Mouse (Mus musculus) v-Abl transformed pro-B cells (cell line): Measurements from ENCODE around the gene Ak7.

ENCODE experiments used
- in situ Hi-C, 2 experiments: fragments of 400-800 bp; cut with MboI; formaldehyde crosslinking; loops; one replicate each; pipeline ENCODE4 v1.15.1; 2025; ENCODE audit not compliant: unreplicated experiment in 2 of 2

Gene Ak7

DNA sequence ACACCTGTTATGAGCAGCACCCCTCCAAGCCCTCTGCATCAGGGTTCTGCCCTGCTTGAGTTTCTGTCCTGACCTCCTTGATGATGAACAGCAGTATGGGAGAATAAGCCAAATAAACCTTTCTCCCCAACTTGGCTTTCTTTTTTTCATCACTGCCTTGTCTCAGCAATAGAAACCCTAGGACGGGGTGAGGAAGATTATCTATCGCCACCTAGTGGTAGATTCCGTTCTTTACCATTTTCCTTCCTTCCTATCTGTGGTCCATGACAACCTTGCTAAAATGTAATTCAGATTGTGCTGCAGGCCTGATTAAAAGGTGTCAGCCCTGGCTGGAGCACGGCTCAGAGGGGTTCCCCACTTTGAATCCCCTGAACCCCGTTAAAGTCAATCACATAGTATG lies 16.9 kb downstream of the Ak7 start:
- in situ Hi-C loops = loop anchor here in 1 of 2 experiments (25.0 kb wide), 1 partner anchor 685 kb away; the partner anchor contains the start of gene Glrx5

DNA sequence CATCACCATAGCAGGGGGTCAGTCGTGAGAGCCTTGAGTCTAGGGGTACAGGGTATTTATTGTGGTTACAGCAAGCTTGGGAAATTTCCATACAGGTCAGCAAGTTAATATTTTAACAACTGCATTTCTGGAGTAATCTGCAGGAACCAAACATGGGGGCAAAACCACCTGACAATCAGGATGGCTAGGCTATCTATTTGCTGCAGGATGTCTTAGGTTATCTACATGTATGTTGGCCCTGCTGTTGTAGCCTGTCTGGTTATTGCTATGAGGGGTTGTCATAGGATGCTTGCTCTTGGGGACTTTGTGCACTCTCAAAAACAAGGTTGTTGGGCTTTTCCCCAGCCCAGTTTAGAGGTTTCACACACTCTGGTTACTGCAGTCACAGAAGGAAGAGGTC lies 18.8 kb downstream of the Ak7 start:
- in situ Hi-C loops = loop anchor here (5.0 to 25.0 kb wide), 2 partner anchors 227 to 687 kb away; partner anchors contain the start of gene Glrx5 (in 1 of the 2)

DNA sequence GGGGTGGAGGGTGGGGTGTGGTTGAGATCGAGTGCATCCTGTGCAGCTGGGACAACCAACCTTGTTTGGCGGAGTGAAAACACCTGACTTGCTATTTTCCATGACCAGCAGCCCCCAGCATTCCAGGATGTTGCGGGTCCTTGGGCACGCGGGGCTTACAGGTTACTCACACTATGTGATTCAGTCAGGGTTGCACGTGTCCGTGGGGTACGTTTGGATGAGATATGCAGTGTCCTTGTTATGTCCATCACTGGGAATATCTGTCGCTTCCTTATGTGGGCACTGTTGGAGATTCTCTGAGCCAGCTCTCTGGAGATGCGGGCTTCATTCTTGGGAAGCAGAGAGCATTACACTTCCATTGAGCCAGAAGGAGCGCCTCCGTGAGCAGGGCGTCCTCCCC lies 20.0 kb downstream of the Ak7 start:
- in situ Hi-C loops = loop anchor here in 1 of 2 experiments (5.0 kb wide), 1 partner anchor 228 kb away; no protein-coding TSS in a partner anchor

DNA sequence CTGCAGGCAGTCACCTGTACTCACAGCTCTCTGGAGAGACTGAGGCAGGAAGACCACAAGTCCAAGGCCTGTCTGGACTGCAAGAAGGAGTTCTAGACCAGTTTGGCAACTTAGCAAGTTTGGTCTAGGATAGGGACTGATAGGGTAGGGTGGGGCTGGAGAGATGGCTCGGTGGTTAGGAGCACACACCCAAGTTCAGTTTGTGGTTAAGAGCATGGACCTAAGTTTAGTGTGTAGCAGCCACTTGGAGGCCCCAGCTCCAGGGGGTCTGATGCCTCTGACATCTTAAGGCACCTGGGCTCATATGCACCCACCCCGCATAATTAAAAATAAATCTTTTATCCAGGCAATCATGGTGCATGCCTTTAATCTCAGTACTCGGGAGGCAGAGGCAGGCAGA lies 21.5 kb downstream of the Ak7 start:
- in situ Hi-C loops = loop anchor here in 1 of 2 experiments (5.0 kb wide), 1 partner anchor 230 kb away; no protein-coding TSS in a partner anchor

DNA sequence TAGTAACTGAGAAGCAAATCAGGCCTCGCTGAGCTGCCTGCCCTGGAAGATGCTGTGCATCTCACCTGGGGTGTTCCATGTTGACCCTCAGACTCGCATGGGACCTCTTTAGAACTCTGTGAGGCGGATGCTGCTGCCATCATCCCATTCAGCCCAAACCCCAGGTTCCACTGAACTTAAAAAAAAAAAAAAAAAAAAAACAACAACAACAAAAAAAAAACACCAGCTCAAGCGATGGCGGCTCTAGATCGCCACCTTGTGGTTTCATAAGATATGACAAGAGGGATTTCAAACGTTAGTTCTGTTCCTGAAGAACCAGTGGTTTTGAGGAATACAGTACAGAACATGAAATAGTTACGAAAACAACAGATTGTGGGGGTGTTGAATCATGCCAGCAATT lies 22.2 kb downstream of the Ak7 start:
- in situ Hi-C loops = loop anchor here in 1 of 2 experiments (5.0 kb wide), 1 partner anchor 231 kb away; no protein-coding TSS in a partner anchor

DNA sequence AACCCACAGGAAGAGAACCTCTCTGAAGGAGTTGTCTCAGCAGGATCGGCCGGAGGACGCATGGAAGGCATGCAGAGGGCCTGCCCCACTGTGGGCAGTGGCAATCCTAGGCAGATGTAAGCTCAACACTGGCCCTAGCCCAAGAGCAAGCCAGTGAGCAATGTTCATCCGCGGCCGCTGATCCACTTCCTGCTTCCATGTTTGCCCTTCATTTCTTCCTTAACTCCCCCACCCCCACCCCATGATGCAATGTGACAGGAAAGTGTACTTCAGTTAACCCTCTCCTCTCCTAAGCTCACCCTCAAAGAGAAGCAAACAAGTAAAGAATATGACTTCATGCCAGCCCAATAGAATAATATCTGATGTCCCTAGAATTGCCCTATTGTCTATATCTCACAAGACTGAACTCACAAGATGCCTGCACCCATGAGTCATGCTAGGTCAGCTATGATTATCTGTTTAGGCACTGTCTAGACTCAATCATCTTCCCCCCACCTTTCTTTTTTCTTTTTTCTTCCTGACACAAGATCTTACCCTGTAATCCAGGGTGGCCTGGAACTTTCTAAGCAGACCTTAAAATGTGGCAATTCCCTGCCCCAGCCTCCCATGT lies 25.2 kb downstream of the Ak7 start:
- in situ Hi-C loops = loop anchor here in 1 of 2 experiments (5.0 kb wide), 1 partner anchor 239 kb away; no protein-coding TSS in a partner anchor

DNA sequence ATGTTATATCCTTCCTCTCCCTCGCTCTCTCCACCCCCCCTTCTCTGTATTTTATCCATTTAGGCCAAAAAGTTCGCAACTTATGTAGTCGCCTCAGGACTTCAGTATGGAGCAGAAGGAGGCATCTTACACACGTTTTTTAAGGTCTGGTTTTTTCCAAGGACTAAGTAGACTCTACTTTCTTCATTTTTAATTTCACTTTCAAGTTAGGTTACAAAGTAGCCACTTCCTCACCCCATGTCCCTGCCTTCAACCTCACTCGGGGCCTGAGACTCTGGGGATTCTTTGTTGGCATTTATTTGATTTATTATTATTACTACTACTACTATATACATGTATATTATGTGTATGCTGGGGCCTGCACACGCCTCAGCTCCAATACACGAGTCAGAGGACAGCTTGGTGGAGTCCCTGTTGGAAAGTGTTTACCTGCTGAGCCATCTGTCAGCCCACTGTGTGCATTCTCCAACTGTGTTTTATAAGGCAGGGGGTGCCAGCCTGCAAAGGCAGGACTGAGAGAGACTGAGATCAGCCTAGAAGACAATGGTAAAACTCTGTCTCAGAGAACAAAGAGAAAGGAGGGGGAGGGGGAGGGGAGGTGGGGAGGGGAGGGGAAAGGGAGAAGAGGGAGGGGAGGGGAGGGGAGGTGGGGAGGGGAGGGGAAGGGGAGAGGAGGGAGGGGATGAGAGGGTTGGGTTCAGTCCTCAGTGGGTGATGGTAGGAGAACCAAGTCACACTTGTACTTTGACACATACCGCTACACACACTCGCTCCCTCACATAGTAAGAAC lies 27.8 kb downstream of the Ak7 start:
- in situ Hi-C loops = loop anchor here in 1 of 2 experiments (5.0 kb wide), 1 partner anchor 241 kb away; no protein-coding TSS in a partner anchor

DNA sequence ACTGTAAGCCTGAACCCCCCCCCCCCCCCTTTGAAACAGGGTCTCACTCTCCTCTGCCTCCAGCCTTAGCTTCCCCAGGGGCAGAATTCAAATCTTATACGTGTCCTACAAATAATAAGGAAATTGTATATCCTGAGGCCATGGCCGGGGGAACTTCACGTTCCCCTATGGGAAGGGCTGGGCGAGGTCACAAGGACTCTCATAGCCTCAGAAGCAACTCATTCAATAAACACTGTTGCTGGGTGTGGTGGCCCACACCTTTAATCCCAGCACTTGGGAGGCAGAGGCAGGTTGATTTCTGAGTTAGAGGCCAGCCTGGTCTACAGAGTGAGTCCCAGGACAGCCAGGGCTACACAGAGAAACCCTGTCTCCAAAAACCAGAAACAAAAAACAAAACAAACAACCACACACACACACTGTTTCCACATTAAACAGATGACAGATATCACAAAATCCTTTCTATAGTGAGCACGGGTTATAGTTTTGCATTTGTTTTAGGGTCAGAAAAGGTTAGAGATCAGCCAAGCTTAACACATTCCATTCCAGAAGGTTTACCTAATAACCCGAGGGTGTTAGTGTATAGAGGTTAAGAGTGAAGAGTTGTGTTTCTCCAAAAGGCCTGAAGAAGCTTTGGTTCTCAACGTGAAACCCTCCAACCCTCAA lies 29.6 kb downstream of the Ak7 start:
- in situ Hi-C loops = no loop called here

DNA sequence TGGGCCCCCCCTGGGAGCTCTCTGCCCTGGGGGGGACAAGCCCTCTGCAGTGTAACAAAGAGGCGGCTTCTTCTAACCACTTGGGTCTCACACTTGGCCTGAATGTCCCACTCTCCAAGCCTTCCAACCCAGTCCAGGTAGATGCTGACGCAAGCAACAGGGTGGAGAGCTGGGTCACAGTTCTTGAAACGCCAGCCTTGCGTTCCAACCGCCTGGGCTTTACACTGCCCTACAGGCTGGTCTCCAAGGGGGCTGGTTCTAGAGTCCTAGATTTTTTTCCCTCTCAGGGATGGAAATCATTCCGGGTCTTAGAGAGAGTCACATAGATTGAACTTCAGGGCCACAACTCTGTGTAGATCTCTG lies 30.1 kb downstream of the Ak7 start:
- in situ Hi-C loops = no loop called here

DNA sequence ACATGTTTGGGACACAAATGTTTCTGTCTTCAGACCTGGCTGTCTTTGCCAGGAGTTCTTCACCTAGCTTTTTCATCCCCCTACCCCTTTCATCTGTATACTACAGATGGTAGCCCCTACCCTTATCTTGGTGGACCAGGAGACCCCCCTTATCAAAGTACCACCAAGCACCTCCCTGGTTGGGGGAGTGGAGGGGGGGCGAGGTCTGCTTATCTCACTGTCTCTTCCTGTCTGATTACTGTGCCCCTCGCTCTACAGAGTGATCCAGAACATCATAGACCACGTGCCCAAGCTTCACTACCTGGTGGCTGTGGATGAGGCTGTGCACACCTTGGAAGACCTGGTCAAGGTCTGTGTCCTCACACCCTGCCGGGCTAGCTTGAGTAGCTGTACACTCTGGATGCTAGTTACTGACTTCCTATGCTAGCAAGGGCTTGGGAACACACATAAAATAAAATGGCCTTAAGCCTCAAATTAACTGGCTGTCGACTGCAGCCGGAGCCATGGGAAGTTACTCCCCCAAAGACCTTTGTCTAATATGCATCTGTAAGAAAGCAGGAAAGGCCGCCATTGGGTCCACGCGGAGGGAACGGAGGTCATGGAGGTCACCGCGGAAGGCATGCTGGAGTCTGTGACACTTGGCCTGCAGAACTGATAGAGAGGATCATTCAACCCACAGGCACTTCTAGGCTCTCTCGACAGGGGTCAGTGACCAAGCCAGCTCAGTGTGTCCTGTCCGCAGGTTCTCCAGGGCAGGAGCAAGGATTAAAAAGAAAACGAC lies 32.7 kb downstream of the Ak7 start:
- in situ Hi-C loops = no loop called here

DNA sequence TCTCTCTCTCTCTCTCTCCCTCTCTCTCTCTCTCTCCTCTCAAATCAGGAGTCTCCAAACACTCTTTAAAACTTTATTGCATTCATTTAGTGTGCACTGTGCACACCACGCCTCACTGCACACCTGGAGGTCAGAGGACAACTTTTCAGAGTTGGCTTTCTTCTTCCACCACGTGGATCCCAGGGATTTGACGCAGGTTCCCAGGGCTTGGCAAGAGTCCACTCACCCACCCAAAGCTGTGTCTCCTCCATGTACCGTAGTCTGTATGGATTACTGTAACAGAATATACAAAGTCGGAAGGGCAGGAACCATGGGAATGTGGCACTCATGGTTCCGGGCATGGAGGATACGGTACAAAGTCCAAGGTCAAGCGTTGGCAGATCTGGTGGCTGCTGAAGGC lies 33.9 kb downstream of the Ak7 start:
- in situ Hi-C loops = no loop called here

DNA sequence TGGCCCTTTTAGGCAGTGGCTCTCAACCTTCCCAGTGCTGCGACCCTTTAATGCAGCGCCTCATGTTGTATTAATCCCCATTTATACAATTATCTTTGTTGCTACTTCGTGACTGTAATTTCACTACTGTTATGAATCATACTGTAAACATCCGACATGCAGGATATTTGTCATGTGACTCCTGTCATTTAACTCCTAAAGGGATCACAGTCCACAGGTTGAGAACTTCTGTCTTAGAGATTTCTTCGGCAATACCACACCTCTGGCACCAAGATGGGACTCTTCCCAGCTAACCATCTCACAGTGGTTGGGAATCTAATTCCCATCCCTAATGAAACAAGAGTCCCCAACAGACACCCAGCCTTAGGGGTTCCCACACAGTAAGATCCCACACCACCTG lies 42.3 kb downstream of the Ak7 start:
- in situ Hi-C loops = no loop called here

DNA sequence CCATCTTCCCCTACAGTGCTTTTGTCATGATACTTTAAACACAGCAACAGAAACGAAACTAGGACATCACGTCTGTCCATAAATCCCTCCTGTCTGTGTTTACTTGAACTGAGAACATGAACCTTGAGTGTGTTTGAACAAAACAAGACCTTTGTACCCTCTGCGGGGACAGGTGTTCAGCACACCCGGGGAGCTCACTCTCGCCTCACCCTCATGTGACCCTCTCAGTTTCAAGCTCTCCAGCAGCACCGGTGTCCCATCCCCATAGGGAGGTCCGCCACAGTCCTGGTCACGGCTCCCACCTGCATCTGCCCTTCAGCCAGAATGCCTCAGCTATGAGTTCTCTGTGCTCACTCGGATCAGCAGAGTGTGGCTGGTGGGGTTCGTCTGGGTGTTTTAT lies 48.0 kb downstream of the Ak7 start:
- in situ Hi-C loops = no loop called here

DNA sequence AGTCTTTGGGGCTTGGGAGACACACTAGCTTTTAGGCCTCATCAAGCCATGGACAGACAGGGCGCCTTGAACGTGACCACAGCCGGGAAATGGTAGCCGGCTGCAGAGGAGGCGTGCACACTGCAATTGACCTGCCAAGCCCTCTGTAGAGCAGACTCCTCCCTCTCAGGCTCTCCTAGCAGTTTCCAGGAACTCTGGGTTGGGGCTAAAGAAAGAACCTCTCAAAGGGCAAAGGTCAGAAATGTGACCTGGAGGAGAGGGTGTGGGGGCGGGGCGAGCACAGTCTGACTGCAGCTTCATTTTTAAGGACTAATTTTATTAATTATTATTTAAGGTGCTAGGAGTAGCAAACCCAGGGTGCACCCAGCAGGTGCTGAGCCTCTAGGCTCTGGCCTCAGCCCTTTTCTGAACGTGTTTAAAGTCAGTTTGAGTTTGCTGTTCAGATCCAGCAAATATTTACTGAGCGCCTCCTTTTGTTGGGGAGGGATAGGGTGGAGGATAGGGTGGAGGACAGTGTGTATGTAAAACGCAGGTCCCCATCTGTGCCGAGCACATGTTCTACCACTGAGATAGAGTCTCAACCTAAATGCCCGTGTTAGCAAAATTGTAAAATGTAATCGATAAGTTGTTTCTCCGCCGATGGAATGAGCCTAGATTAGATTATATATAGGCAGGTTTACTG lies 52.2 kb downstream of the Ak7 start:
- in situ Hi-C loops = no loop called here

DNA sequence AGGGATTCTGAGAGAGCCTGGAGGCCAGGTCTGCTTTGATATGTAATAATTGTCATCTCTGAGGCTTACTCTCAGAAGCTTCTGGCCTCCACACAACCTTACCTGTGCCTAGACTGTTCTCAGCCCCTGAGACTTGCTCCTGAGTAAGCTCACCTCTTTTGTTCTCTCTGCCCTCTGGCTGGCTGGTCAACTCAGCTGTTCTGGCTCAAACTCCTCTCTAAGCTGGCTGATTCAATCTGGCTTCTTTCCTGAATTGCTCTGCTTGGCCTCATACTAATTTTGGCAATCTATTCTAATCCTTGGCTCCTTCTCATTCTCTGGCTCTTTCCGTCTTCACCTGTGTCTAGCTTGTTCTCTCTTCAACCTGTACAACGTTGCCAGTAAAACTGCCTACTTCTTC lies 53.1 kb downstream of the Ak7 start:
- in situ Hi-C loops = no loop called here

DNA sequence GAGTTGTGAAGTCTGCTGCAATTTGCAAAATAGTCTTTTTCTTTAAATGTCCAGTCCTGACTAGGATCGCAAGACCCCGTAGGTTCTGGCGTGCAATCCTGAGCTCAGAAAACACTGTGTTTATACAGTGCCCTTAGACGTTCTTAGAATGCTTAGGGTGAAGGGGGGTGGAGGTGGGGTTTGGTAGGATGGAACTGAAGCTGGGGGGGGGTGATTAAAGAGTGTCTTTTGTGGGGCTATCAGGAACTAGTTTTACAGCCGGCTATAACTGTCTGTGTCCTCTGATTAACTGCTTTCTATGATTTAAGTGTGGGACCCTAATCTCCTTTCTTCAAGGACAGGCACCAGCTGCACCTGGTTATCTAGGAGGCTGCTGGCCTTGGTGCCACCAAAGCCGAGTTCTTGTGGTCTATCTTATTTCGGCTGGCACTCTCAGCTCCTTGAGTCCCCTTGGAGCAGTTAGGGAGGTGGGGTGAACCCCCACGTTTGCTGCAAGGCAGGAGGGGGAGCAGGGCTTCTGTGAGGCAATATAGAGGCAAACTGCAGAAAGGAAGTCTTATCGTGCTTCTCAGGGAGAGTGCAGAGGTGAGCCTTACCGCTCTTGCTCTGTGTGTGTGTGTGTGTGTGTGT lies 54.2 kb downstream of the Ak7 start:
- in situ Hi-C loops = no loop called here

DNA sequence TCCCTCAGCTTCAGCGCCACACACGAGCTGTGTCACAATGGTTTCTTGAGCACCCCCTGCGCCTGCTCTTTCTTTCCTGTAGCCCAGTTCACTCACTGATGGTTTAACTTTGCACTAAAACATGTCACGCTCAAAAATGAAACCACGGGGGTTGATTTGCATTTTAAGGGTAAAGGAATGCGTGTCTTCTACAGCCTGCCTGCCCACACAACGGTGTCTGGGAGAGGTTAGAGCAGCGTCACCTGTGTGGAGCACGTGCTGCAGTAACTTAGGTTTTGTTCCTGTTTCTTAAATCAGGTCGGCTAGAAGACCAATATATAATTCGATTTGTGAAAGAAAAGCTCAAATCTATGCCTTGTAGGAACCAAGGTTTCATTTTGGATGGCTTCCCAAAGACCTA lies 55.4 kb downstream of the Ak7 start:
- in situ Hi-C loops = no loop called here

DNA sequence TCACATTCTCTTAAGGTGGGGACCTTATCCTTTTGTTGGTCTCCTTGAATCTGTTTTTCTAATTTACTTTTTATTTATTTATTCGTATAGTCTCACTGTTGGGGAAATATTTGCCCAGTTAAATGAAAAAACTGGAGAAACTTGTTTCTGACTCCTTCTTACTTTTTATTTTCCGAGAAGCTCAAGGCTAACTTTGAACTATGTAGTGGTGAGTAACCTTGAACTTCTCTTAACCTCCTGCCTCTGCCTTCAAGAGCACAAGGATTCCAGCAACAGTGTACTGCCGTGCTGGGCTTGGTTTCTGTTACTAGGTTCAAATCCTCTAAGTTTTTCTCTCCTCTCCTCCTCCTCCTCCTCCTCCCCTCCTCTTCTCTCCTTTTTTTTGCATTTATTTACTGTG lies 55.9 kb downstream of the Ak7 start:
- in situ Hi-C loops = no loop called here

DNA sequence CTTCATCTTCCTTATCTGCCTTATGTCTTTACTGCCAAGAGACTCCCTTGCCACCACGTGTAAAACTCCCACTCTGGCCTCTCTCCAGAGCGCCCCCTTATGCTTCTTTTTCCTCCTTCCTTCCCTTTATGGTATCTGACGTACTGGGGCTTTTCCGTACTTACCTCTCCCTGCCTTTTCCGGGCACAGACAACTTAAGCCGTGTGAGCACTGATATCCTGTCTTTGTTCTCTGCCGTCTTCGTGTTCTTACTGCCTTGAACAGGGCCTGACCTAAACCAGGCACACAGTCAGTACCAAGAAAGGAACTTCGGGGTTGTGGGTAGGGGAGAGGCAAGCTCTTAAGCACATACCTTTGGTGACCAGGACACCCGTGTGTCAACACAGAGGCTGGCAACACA lies 63.9 kb downstream of the Ak7 start:
- in situ Hi-C loops = no loop called here

DNA sequence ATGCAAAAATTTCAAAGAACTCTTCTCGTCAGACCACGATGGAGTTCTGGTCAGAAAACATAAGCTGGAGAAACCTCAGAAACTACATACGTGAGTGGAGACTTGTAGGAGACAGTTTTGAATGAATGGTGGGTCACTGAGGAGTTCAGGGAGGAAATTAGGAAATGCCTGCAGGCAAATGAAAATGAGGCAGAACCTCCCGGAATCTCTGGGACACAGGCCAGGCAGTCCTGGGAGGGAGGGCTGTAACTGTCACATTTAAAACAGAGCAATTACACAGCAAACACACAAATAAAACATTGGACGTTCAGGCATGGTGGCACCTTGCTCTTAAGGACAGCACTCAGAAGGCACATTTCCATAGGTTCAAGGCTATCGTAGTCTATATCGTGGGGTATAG lies 69.1 kb downstream of the Ak7 start:
- in situ Hi-C loops = loop anchor here (25.0 kb wide), 1 partner anchor 237 kb away; the partner anchor contains the start of gene Vrk1 (in 2 of the 2)
